Comparison of ENCODE assay signal across 8 mouse cellular contexts in genomic region chr8:106058731-106059612, GRCm38 (mm10). TPM values are rescaled to one million over a fixed set of nuclear protein-coding genes. Genes with fewer than 3 reads are reported as not detected.
DNase-seq lines count a peak whose midpoint lies in the region; ATAC-seq and TF ChIP-seq lines count a peak whose summit lies in the region.

Nfatc3 (plus strand) TSS chr8:106058840.

- peaks cover 42% of the 10 kb centered on the region for H3K79me3 ChIP-seq in C2C12 (ENCODE audit: low read depth)

- DNase-seq in brain, embryonic 14.5 days (ENCODE audit: low read depth): peak; percentile 99
- DNase-seq in liver, adult 2 months (ENCODE audit: extremely low read depth, low read depth, low spot score): peak; percentile 94
- DNase-seq in splenic B cell, adult 2 months (ENCODE audit: low read depth, low spot score): peak; percentile 98

- H3K79me2 ChIP-seq in C2C12 (ENCODE audit: control insufficient read depth, insufficient read depth) (peaks cover 44% of the 10 kb centered on the region), myocyte (ENCODE audit: control insufficient read depth, insufficient read depth) (peaks cover 42% of the 10 kb centered on the region)
- peaks cover 5% of the 10 kb centered on the region; the same call in 1 of the 2 replicates for H3K79me2 ChIP-seq in liver, adult 2 months (ENCODE audit: control insufficient read depth, insufficient read depth, low read length)

- 1% methylated on average over 46 of the region's 52 CpGs for WGBS in heart, embryonic 11.5 days (ENCODE audit: insufficient replicate concordance)
- WGBS in kidney, embryonic 16.5 days: under 1% methylated on average over 52 of the region's 52 CpGs
- WGBS in liver, adult 2 months: 2% methylated on average over 52 of the region's 52 CpGs

- H3K4me2 ChIP-seq in heart, embryonic 11.5 days: peak within 1 kb of the TSS; percentile 88
- peak within 1 kb of the TSS; percentile 77 for H3K4me2 ChIP-seq in kidney, embryonic 16.5 days (replicated peaks; ENCODE audit: low read depth, low read length)
- peak within 1 kb of the TSS; percentile 82 for H3K4me2 ChIP-seq in myocyte (ENCODE audit: low read depth)

- peak; percentile 98 for ATAC-seq in heart, embryonic 11.5 days (replicated peaks; ENCODE audit: insufficient number of reproducible peaks, low FRiP score, low TSS enrichment)
- ATAC-seq in kidney, embryonic 16.5 days (ENCODE audit: low FRiP score, low TSS enrichment): peak; percentile 97

- no peak for TF ChIP-seq CTCF in C2C12 (IDR thresholded peaks at IDR 0.05; ENCODE audit: control insufficient read depth, insufficient read depth, insufficient read length)
- no peak for TF ChIP-seq CTCF in brain, embryonic 14.5 days (IDR thresholded peaks at IDR 0.05; ENCODE audit: borderline replicate concordance, extremely low read depth, insufficient read depth, insufficient read length)
- no peak for TF ChIP-seq CTCF in liver, adult 2 months (IDR thresholded peaks at IDR 0.05; ENCODE audit: low read depth, low read length)

- H3K27me3 ChIP-seq in C2C12 (ENCODE audit: control insufficient read depth, insufficient read depth, insufficient read length) (no peaks in the 10 kb centered on the region), myocyte (ENCODE audit: control insufficient read depth, insufficient read depth, insufficient read length) (no peaks in the 10 kb centered on the region)
- H3K27me3 ChIP-seq in erythroblast, embryonic 14.5 days (ENCODE audit: control insufficient read depth): no peaks in the 10 kb centered on the region
- H3K27me3 ChIP-seq in heart, embryonic 11.5 days (ENCODE audit: control insufficient read depth, insufficient read depth, low read length): no peaks in the 10 kb centered on the region
- no peaks in the 10 kb centered on the region for H3K27me3 ChIP-seq in kidney, embryonic 16.5 days (ENCODE audit: insufficient read depth, low read length)
- H3K27me3 ChIP-seq in liver, adult 2 months (ENCODE audit: control insufficient read depth, insufficient read depth, low read length): no peaks in the 10 kb centered on the region
- no peaks in the 10 kb centered on the region for H3K27me3 ChIP-seq in splenic B cell, adult 2 months (ENCODE audit: control insufficient read depth, insufficient read depth, low read length, poor library complexity, severe bottlenecking)

- H3K4me1 ChIP-seq in erythroblast, embryonic 14.5 days (ENCODE audit: control insufficient read depth): peaks cover 52% of the 10 kb centered on the region
- H3K4me1 ChIP-seq in heart, embryonic 11.5 days (ENCODE audit: control insufficient read depth, insufficient read depth, low read length): peaks cover 12% of the 10 kb centered on the region
- H3K4me1 ChIP-seq in kidney, embryonic 16.5 days (ENCODE audit: insufficient read depth, low read length): peaks cover 24% of the 10 kb centered on the region
- H3K4me1 ChIP-seq in liver, adult 2 months (ENCODE audit: control insufficient read depth, insufficient read depth, low read length): peaks cover 6% of the 10 kb centered on the region

- H3K36me3 ChIP-seq in C2C12 (ENCODE audit: control insufficient read depth, insufficient read depth) (no peaks in the 10 kb centered on the region), myocyte (ENCODE audit: control insufficient read depth, insufficient read depth) (no peaks in the 10 kb centered on the region)
- peaks cover 16% of the 10 kb centered on the region for H3K36me3 ChIP-seq in erythroblast, embryonic 14.5 days (ENCODE audit: control insufficient read depth)
- H3K36me3 ChIP-seq in heart, embryonic 11.5 days (ENCODE audit: control insufficient read depth, insufficient read depth, low read length): no peaks in the 10 kb centered on the region
- H3K36me3 ChIP-seq in kidney, embryonic 16.5 days (ENCODE audit: insufficient read depth, low read length): no peaks in the 10 kb centered on the region
- H3K36me3 ChIP-seq in liver, adult 2 months (ENCODE audit: control insufficient read depth, insufficient read depth, low read length): no peaks in the 10 kb centered on the region
- H3K36me3 ChIP-seq in splenic B cell, adult 2 months (ENCODE audit: control insufficient read depth, insufficient read depth, low read length, poor library complexity, severe bottlenecking): no peaks in the 10 kb centered on the region

- peak within 1 kb of the TSS; percentile 98 for H3K27ac ChIP-seq in heart, embryonic 11.5 days (ENCODE audit: low read depth, low read length)
- H3K27ac ChIP-seq in kidney, embryonic 16.5 days (ENCODE audit: low read length): peak within 1 kb of the TSS; percentile 91
- H3K27ac ChIP-seq in liver, adult 2 months (replicated peaks; ENCODE audit: insufficient read depth, low read depth, low read length): peak within 1 kb of the TSS; percentile 97

- H3K9ac ChIP-seq in heart, embryonic 11.5 days (ENCODE audit: low read depth, low read length): peak within 1 kb of the TSS; percentile 95
- peak within 1 kb of the TSS; percentile 81 for H3K9ac ChIP-seq in kidney, embryonic 16.5 days (replicated peaks; ENCODE audit: low read length)
- H3K9ac ChIP-seq in liver, adult 2 months (ENCODE audit: low read depth, low read length): peak within 1 kb of the TSS; percentile 96

- no peak for TF ChIP-seq POLR2A in brain, embryonic 14.5 days (IDR thresholded peaks at IDR 0.05; ENCODE audit: borderline replicate concordance, extremely low read depth, insufficient read depth, insufficient read length, poor library complexity, severe bottlenecking)
- TF ChIP-seq POLR2A in liver, adult 2 months (IDR thresholded peaks at IDR 0.05; ENCODE audit: extremely low read depth, insufficient read depth, low read length): no peak
- TF ChIP-seq POLR2A in myocyte (IDR thresholded peaks at IDR 0.05; ENCODE audit: insufficient read length, low read depth): peak; percentile 49

- H3K9me3 ChIP-seq in erythroblast, embryonic 14.5 days (ENCODE audit: control insufficient read depth, low read length): no peaks in the 10 kb centered on the region
- H3K9me3 ChIP-seq in heart, embryonic 11.5 days (replicated peaks; ENCODE audit: control insufficient read depth, low read length): no peaks in the 10 kb centered on the region
- H3K9me3 ChIP-seq in kidney, embryonic 16.5 days (ENCODE audit: low read length): no peaks in the 10 kb centered on the region

- H3K4me3 ChIP-seq in C2C12 (ENCODE audit: insufficient read depth, poor library complexity, severe bottlenecking) (peak within 1 kb of the TSS; percentile 71), myocyte (peak within 1 kb of the TSS; percentile 63)
- peak within 1 kb of the TSS; percentile 100 for H3K4me3 ChIP-seq in erythroblast, embryonic 14.5 days (replicated peaks)
- peak within 1 kb of the TSS; percentile 93 for H3K4me3 ChIP-seq in heart, embryonic 11.5 days (ENCODE audit: low read depth, low read length)
- peak within 1 kb of the TSS; percentile 89 for H3K4me3 ChIP-seq in kidney, embryonic 16.5 days (ENCODE audit: low read length)
- peak within 1 kb of the TSS; percentile 97 for H3K4me3 ChIP-seq in liver, adult 2 months (ENCODE audit: insufficient read depth, low read depth, low read length)

- H3ac ChIP-seq in C2C12 (ENCODE audit: control insufficient read depth, insufficient read length, low read depth): peak within 1 kb of the TSS; percentile 88
- peak within 1 kb of the TSS; percentile 26 for H3ac ChIP-seq in myocyte (ENCODE audit: control insufficient read depth, insufficient read length)

TF ChIP-seq in C2C12, 6 proteins besides CTCF, POLR2A, EP300 and RAD21:
- TF ChIP-seq MYOD1 (IDR thresholded peaks at IDR 0.05; ENCODE audit: control insufficient read depth, insufficient read length, low read depth) (no peak), USF1 (IDR thresholded peaks at IDR 0.05; ENCODE audit: low read depth) (peak; percentile 99), MAX (IDR thresholded peaks at IDR 0.05) (peak; percentile 30)

TF ChIP-seq in myocyte, 11 proteins besides CTCF, POLR2A, EP300 and RAD21:
- TF ChIP-seq MYOD1 (IDR thresholded peaks at IDR 0.05; ENCODE audit: control insufficient read depth in 1 of 3, insufficient read length in 2 of 3, low read depth in 2 of 3) (no peak), CEBPB (IDR thresholded peaks at IDR 0.05; ENCODE audit: insufficient read depth, poor library complexity, severe bottlenecking) (no peak), REST (IDR thresholded peaks at IDR 0.05; ENCODE audit: insufficient read depth, insufficient read length) (no peak), TCF12 (IDR thresholded peaks at IDR 0.05; ENCODE audit: insufficient read depth, poor library complexity, severe bottlenecking) (no peak), POLR2AphosphoS2 (IDR thresholded peaks at IDR 0.05; ENCODE audit: insufficient read length, low read depth) (peak; percentile 36), SRF (IDR thresholded peaks at IDR 0.05; ENCODE audit: control insufficient read depth, insufficient read length, low read depth) (no peak), USF1 (IDR thresholded peaks at IDR 0.05; ENCODE audit: low read depth) (peak; percentile 98), TCF3 (IDR thresholded peaks at IDR 0.05; ENCODE audit: insufficient read length, low read depth) (no peak), MAX (IDR thresholded peaks at IDR 0.05; ENCODE audit: low read depth) (no peak), E2F4 (IDR thresholded peaks at IDR 0.05; ENCODE audit: insufficient read depth) (no peak), MYOG (IDR thresholded peaks at IDR 0.05; ENCODE audit: control insufficient read depth in 1 of 3, insufficient read depth in 1 of 3, insufficient read length in 2 of 3, low read depth in 2 of 3) (no peak)

RNA-seq across cellular contexts. Expression of gene Nfatc3, which starts in this region (rescaled TPM):
- polyA plus RNA-seq in C2C12 (2012; fragmentation: generic; extraction: Trizol) (12.6 TPM), myocyte (2012; fragmentation: generic; extraction: Trizol) (11.8 TPM)
- polyA plus RNA-seq in brain, embryonic 14.5 days (2012; rRNA removed): 11.1 and 13.1 TPM in 2 replicates
- 0.45 and 0.54 TPM in 2 replicates for polyA plus RNA-seq in erythroblast, embryonic 14.5 days (2012)
- polyA plus RNA-seq in heart, embryonic 11.5 days (2014; fragmentation: Nextera tagmentation; extraction: Ambion mirVana): 4.4 and 6.0 TPM in 2 replicates
- 5.7 and 6.7 TPM in 2 replicates for polyA plus RNA-seq in kidney, embryonic 16.5 days (2015; fragmentation: Nextera tagmentation; extraction: Ambion mirVana)
- total RNA-seq in liver, adult 2 months (2014; rRNA removed): 8.5 and 10.8 TPM in 2 replicates
- 10.6 and 13.3 TPM in 2 replicates for polyA plus RNA-seq in liver, adult 2 months (2012; rRNA removed)

Comparison
In these comparisons a context has a peak if more than half of its experiments do, and no peak if none do; other contexts are left out.
1. Peak in every context shown above with its lines: DNase-seq, ATAC-seq, H3K4me3 ChIP-seq and H3K27ac ChIP-seq.